Mouse (Mus musculus): ENCODE measurements around the gene Tspan4. TPM values are rescaled to one million over a fixed set of nuclear protein-coding genes. Genes with fewer than 3 reads are reported as not detected.

The Tspan4 gene
- polyA plus RNA-seq, 1 experiment: 95.5 TPM

GRCm38 (mm10) chr7:141517638-141518037 is 42.6 kb downstream of the Tspan4 start:
- no peak for TF ChIP-seq POLR2AphosphoS2 (IDR thresholded peaks at IDR 0.05; ENCODE audit: insufficient read length, low read depth)
- TF ChIP-seq TCF12 (IDR thresholded peaks at IDR 0.05; ENCODE audit: insufficient read depth, poor library complexity, severe bottlenecking): no peak
- no peak for TF ChIP-seq MYOG (IDR thresholded peaks at IDR 0.05; ENCODE audit: control insufficient read depth in 1 of 3, insufficient read depth in 1 of 3, insufficient read length in 2 of 3, low read depth in 2 of 3)
- no peak for TF ChIP-seq CEBPB (IDR thresholded peaks at IDR 0.05; ENCODE audit: insufficient read depth, poor library complexity, severe bottlenecking)
- TF ChIP-seq SRF (IDR thresholded peaks at IDR 0.05; ENCODE audit: control insufficient read depth, insufficient read length, low read depth): no peak
- TF ChIP-seq REST (IDR thresholded peaks at IDR 0.05; ENCODE audit: insufficient read depth, insufficient read length): no peak
- no peak for TF ChIP-seq MAX (IDR thresholded peaks at IDR 0.05; ENCODE audit: low read depth)
- no peak for TF ChIP-seq USF1 (IDR thresholded peaks at IDR 0.05; ENCODE audit: low read depth)
- no peak for TF ChIP-seq POLR2A (IDR thresholded peaks at IDR 0.05; ENCODE audit: insufficient read length, low read depth)
- TF ChIP-seq E2F4 (IDR thresholded peaks at IDR 0.05; ENCODE audit: insufficient read depth): no peak
- TF ChIP-seq TCF3 (IDR thresholded peaks at IDR 0.05; ENCODE audit: insufficient read length, low read depth): no peak
- TF ChIP-seq MYOD1 (IDR thresholded peaks at IDR 0.05; ENCODE audit: control insufficient read depth in 1 of 3, insufficient read length in 2 of 3, low read depth in 2 of 3): no peak

GRCm38 (mm10) chr7:141518296-141518695 is 43.3 kb downstream of the Tspan4 start:
- Histone ChIP-seq H3K4me3 (no peak overlapping the region), H3K36me3 (ENCODE audit: control insufficient read depth, insufficient read depth) (peaks cover 9% of the 10 kb centered on the region), H3K79me2 (ENCODE audit: control insufficient read depth, insufficient read depth) (no peaks in the 10 kb centered on the region), H3ac (ENCODE audit: control insufficient read depth, insufficient read length) (no peak overlapping the region), H3K4me2 (ENCODE audit: low read depth) (no peak overlapping the region), H3K27me3 (ENCODE audit: control insufficient read depth, insufficient read depth, insufficient read length) (no peaks in the 10 kb centered on the region)
- TF ChIP-seq USF1 (IDR thresholded peaks at IDR 0.05; ENCODE audit: low read depth): no peak
- TF ChIP-seq POLR2AphosphoS2 (IDR thresholded peaks at IDR 0.05; ENCODE audit: insufficient read length, low read depth): no peak
- no peak for TF ChIP-seq TCF12 (IDR thresholded peaks at IDR 0.05; ENCODE audit: insufficient read depth, poor library complexity, severe bottlenecking)
- TF ChIP-seq MYOG (IDR thresholded peaks at IDR 0.05; ENCODE audit: control insufficient read depth in 1 of 3, insufficient read depth in 1 of 3, insufficient read length in 2 of 3, low read depth in 2 of 3): no peak
- no peak for TF ChIP-seq SRF (IDR thresholded peaks at IDR 0.05; ENCODE audit: control insufficient read depth, insufficient read length, low read depth)
- TF ChIP-seq REST (IDR thresholded peaks at IDR 0.05; ENCODE audit: insufficient read depth, insufficient read length): no peak
- TF ChIP-seq POLR2A (IDR thresholded peaks at IDR 0.05; ENCODE audit: insufficient read length, low read depth): no peak
- no peak for TF ChIP-seq CEBPB (IDR thresholded peaks at IDR 0.05; ENCODE audit: insufficient read depth, poor library complexity, severe bottlenecking)
- no peak for TF ChIP-seq TCF3 (IDR thresholded peaks at IDR 0.05; ENCODE audit: insufficient read length, low read depth)
- no peak for TF ChIP-seq MAX (IDR thresholded peaks at IDR 0.05; ENCODE audit: low read depth)
- TF ChIP-seq MYOD1 (IDR thresholded peaks at IDR 0.05; ENCODE audit: control insufficient read depth in 1 of 3, insufficient read length in 2 of 3, low read depth in 2 of 3): no peak
- no peak for TF ChIP-seq E2F4 (IDR thresholded peaks at IDR 0.05; ENCODE audit: insufficient read depth)

More at GRCm38 (mm10) chr7:141517638-141518037, 42.6 kb downstream of the Tspan4 start:
- Histone ChIP-seq H3K4me2 (ENCODE audit: low read depth) (no peak overlapping the region), H3K79me2 (ENCODE audit: control insufficient read depth, insufficient read depth) (no peaks in the 10 kb centered on the region), H3K36me3 (ENCODE audit: control insufficient read depth, insufficient read depth) (peaks cover 9% of the 10 kb centered on the region), H3ac (ENCODE audit: control insufficient read depth, insufficient read length) (no peak overlapping the region), H3K27me3 (ENCODE audit: control insufficient read depth, insufficient read depth, insufficient read length) (no peaks in the 10 kb centered on the region), H3K4me3 (no peak overlapping the region)

- H3K27me3 ChIP-seq (ENCODE audit: control insufficient read depth, insufficient read depth, insufficient read length): no peaks in the 10 kb centered on the region
- H3ac ChIP-seq (ENCODE audit: control insufficient read depth, insufficient read length): no peak overlapping the region
- no peak overlapping the region for H3K4me2 ChIP-seq (ENCODE audit: low read depth)
- H3K36me3 ChIP-seq (ENCODE audit: control insufficient read depth, insufficient read depth): peaks cover 5% of the 10 kb centered on the region
- H3K79me2 ChIP-seq (ENCODE audit: control insufficient read depth, insufficient read depth): no peaks in the 10 kb centered on the region
- TF ChIP-seq POLR2A (IDR thresholded peaks at IDR 0.05; ENCODE audit: insufficient read length, low read depth) (no peak), SRF (IDR thresholded peaks at IDR 0.05; ENCODE audit: control insufficient read depth, insufficient read length, low read depth) (no peak), MYOG (IDR thresholded peaks at IDR 0.05; ENCODE audit: control insufficient read depth in 1 of 3, insufficient read depth in 1 of 3, insufficient read length in 2 of 3, low read depth in 2 of 3) (no peak)
- no peak overlapping the region for H3K4me3 ChIP-seq
Measured at GRCm38 (mm10) chr7:141518926-141519325, 43.9 kb downstream of the Tspan4 start.

- no peak overlapping the region for H3K4me3 ChIP-seq
- no peaks in the 10 kb centered on the region for H3K79me2 ChIP-seq (ENCODE audit: control insufficient read depth, insufficient read depth)
- peaks cover 5% of the 10 kb centered on the region for H3K36me3 ChIP-seq (ENCODE audit: control insufficient read depth, insufficient read depth)
- H3K27me3 ChIP-seq (ENCODE audit: control insufficient read depth, insufficient read depth, insufficient read length): no peaks in the 10 kb centered on the region
- H3ac ChIP-seq (ENCODE audit: control insufficient read depth, insufficient read length): no peak overlapping the region
- no peak overlapping the region for H3K4me2 ChIP-seq (ENCODE audit: low read depth)
- TF ChIP-seq USF1 (IDR thresholded peaks at IDR 0.05; ENCODE audit: low read depth) (no peak), POLR2AphosphoS2 (IDR thresholded peaks at IDR 0.05; ENCODE audit: insufficient read length, low read depth) (no peak), REST (IDR thresholded peaks at IDR 0.05; ENCODE audit: insufficient read depth, insufficient read length) (no peak), MYOG (IDR thresholded peaks at IDR 0.05; ENCODE audit: control insufficient read depth in 1 of 3, insufficient read depth in 1 of 3, insufficient read length in 2 of 3, low read depth in 2 of 3) (peak in 2 of 3 experiments; percentile 71 to 79), CEBPB (IDR thresholded peaks at IDR 0.05; ENCODE audit: insufficient read depth, poor library complexity, severe bottlenecking) (no peak), TCF12 (IDR thresholded peaks at IDR 0.05; ENCODE audit: insufficient read depth, poor library complexity, severe bottlenecking) (peak; percentile 20), E2F4 (IDR thresholded peaks at IDR 0.05; ENCODE audit: insufficient read depth) (no peak), SRF (IDR thresholded peaks at IDR 0.05; ENCODE audit: control insufficient read depth, insufficient read length, low read depth) (no peak), MYOD1 (IDR thresholded peaks at IDR 0.05; ENCODE audit: control insufficient read depth in 1 of 3, insufficient read length in 2 of 3, low read depth in 2 of 3) (peak in 2 of 3 experiments; percentile 52 to 64), MAX (IDR thresholded peaks at IDR 0.05; ENCODE audit: low read depth) (no peak), POLR2A (IDR thresholded peaks at IDR 0.05; ENCODE audit: insufficient read length, low read depth) (no peak), TCF3 (IDR thresholded peaks at IDR 0.05; ENCODE audit: insufficient read length, low read depth) (no peak)
Measured at GRCm38 (mm10) chr7:141519795-141520194, 44.8 kb downstream of the Tspan4 start.

GRCm38 (mm10) chr7:141523007-141523406 is 48.0 kb downstream of the Tspan4 start:
- H3K4me3 ChIP-seq: no peak overlapping the region
- no peaks in the 10 kb centered on the region for H3K79me2 ChIP-seq (ENCODE audit: control insufficient read depth, insufficient read depth)
- H3ac ChIP-seq (ENCODE audit: control insufficient read depth, insufficient read length): no peak overlapping the region
- H3K4me2 ChIP-seq (ENCODE audit: low read depth): no peak overlapping the region
- H3K27me3 ChIP-seq (ENCODE audit: control insufficient read depth, insufficient read depth, insufficient read length): no peaks in the 10 kb centered on the region
- peak in 2 of 3 experiments; percentile 40 to 60 for TF ChIP-seq MYOD1 (IDR thresholded peaks at IDR 0.05; ENCODE audit: control insufficient read depth in 1 of 3, insufficient read length in 2 of 3, low read depth in 2 of 3)
- TF ChIP-seq MYOG (IDR thresholded peaks at IDR 0.05; ENCODE audit: control insufficient read depth in 1 of 3, insufficient read depth in 1 of 3, insufficient read length in 2 of 3, low read depth in 2 of 3): peak in 2 of 3 experiments; percentile 27 to 83
- TF ChIP-seq TCF3 (IDR thresholded peaks at IDR 0.05; ENCODE audit: insufficient read length, low read depth): no peak
- TF ChIP-seq CEBPB (IDR thresholded peaks at IDR 0.05; ENCODE audit: insufficient read depth, poor library complexity, severe bottlenecking): no peak
- no peak for TF ChIP-seq MAX (IDR thresholded peaks at IDR 0.05; ENCODE audit: low read depth)
- H3K36me3 ChIP-seq (ENCODE audit: control insufficient read depth, insufficient read depth): peaks cover 5% of the 10 kb centered on the region

Measured in myocyte (in vitro differentiated cells).